Mouse (Mus musculus) midbrain, embryonic 10.5 days (tissue): ENCODE data around the gene Timd2. TPM values are rescaled to one million over a fixed set of nuclear protein-coding genes. Genes with fewer than 3 reads are reported as not detected.
"Not testable (repeated sequence)": the region's sequence is repeated elsewhere in the genome, so short reads cannot be mapped to it uniquely, and the experiment has no call there.

Experiments
- DNase-seq: peaks from one replicate; pipeline ENCODE4 v3.0.0-alpha.2; 2017; ENCODE audit warnings: low spot score
- H3K27ac ChIP-seq: fragments of 300-500 bp; sonication (generic); replicated peaks from 2 replicates; pipeline ENCODE4 v1.5.1; 2016; ENCODE audit warnings: mild to moderate bottlenecking
- H3K27me3 ChIP-seq: fragments of 300-500 bp; sonication (generic); 2 replicates; pipeline ENCODE4 v1.6.1; 2016; ENCODE audit warnings: low read depth, mild to moderate bottlenecking; ENCODE audit not compliant: poor library complexity, severe bottlenecking
- H3K36me3 ChIP-seq: fragments of 300-500 bp; sonication (generic); 2 replicates; pipeline ENCODE4 v1.6.1; 2016; ENCODE audit warnings: mild to moderate bottlenecking, moderate library complexity
- H3K4me1 ChIP-seq: fragments of 300-500 bp; sonication (generic); 2 replicates; pipeline ENCODE4 v1.6.1; 2016
- H3K4me3 ChIP-seq: fragments of 300-500 bp; sonication (generic); 2 replicates; pipeline ENCODE4 v1.5.1; 2016; ENCODE audit warnings: mild to moderate bottlenecking, moderate library complexity
- H3K9me3 ChIP-seq: fragments of 300-500 bp; sonication (generic); replicated peaks from 2 replicates; pipeline ENCODE4 v1.6.1; 2016; ENCODE audit warnings: mild to moderate bottlenecking
- WGBS: fragments of 180-500 bp; shearing (Covaris S2); methylation state at CpG from one replicate; pipeline ENCODE4 v1.1.7; 2016; 5-methylcytosine and 5-hydroxymethylcytosine counted together
- polyA plus RNA-seq: library from polyadenylated mRNA; unstranded; fragments of >200 nt; fragmentation: Nextera tagmentation; extraction: Ambion mirVana; gene quantifications from 2 replicates; pipeline ENCODE4 v1.2.1, GENCODE M21; 2016

The Timd2 gene
- polyA plus RNA-seq, 1 experiment from 2014 or later, result 0.17 TPM

DNA sequence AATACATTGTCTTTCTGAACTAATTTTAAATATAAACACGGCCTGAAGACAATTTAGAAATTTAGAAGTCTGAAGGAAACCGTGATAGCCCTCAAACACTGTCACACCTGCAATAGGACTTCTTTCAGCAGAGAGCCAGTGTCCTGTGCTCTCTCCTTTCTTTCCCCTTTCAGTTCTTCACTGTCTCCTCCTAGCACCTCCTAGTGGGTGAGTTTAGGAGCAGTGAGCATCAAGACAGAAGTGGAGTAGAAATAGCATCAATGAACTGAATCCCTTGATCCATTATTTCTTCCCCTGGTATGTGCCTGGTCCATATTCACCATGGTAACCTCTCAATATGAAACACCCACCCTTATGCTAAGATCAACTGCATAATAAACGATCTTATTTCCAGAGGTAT is 70.3 kb downstream of the Timd2 start:
- H3K27ac ChIP-seq, result no peak overlapping the region
- 81% methylated on average over 3 of the region's 3 CpGs for whole genome bisulfite sequencing
- no peaks in the 10 kb centered on the region for H3K9me3 ChIP-seq
- no peak overlapping the region for H3K4me3 ChIP-seq
- H3K4me1 ChIP-seq, result no peaks in the 10 kb centered on the region
- H3K36me3 ChIP-seq, result no peaks in the 10 kb centered on the region
- DNase-seq, result no peak
- no peaks in the 10 kb centered on the region for H3K27me3 ChIP-seq

DNA sequence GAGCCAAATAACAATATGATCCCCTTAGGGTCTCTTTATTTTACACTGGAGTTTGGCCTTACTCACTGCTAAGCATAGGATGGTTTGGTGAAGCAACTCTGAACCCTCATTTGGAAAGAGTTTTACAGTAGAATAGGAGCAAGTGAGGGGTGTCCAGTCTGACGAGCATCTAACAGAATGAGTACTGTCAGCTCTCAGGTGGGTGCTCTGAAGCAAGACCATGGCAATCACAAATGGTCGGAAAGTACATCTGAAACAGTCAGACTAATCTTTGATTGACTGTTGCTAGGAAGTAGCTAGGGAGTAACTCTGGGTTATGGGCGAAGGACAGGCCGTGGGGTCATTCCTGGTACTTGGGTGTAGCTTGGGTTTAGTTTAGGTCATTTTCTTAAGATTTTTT is 71.3 kb downstream of the Timd2 start:
- H3K27ac ChIP-seq, H3K4me1 ChIP-seq, H3K4me3 ChIP-seq, DNase-seq, H3K36me3 ChIP-seq, H3K9me3 ChIP-seq, H3K27me3 ChIP-seq: not testable (repeated sequence)
- 82% methylated on average over 4 of the region's 4 CpGs for WGBS

DNA sequence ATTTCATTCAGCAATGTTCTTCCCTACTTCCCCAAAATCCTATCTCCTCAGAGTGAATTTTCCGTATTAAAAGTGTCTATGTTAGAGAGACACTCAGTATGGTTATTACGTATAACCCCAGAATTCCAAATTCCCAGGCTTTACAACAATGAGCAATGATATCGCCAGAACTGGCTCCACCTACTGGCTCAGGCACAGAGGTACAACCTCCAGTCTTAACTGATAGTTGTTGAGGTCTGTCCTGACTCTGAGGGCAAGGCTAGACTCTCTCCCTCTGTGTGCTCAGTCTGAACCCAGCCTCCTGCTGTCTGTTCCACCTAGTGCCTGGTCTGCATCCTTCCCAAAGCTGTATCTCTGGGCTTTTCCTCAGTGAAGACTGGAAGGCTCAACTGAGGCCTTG is 75.2 kb downstream of the Timd2 start:
- 36% methylated on average over 3 of the region's 3 CpGs for WGBS
- peak; percentile 14 for DNase-seq

DNA sequence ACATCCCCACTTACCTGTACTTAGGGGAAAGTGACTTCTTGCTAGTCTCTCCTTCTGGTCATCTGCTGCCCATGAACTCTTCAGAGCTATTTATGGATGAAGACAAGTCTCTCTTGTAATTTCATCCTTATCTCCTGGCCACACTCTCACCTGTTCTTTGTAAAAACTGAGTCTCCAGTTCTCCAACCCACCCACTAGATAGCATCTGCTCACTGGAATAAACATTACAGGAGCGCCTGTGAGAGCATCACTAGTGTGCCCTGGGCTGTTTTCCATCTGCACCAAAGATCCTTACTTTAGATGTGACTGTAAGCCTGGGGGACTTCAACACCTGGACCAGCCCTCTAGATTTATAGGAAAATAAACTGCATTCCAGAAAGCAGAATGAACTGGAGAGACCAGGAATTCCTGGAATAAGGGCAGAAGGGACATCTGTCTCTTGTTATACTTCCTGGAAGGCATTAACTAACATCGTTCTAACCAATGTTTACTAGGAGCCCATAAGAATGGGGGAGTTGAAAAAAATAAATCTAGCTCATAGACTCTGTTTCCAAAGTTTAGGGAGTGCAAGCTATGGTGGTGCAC is 77.6 kb downstream of the Timd2 start, which contains the start of gene Dppa1:
Gene Dppa1, minus strand, starts transcription at position 51 of the 585 bp plus-strand sequence.
- no peak for DNase-seq
- no peaks in the 10 kb centered on the region; the same call in 1 of the 2 replicates for H3K4me1 ChIP-seq
- H3K27ac ChIP-seq, result no peak within 1 kb of the TSS
- H3K9me3 ChIP-seq, result no peaks in the 10 kb centered on the region
- WGBS, result 69% methylated on average over 2 of the region's 2 CpGs
- no peak within 1 kb of the TSS for H3K4me3 ChIP-seq
- H3K27me3 ChIP-seq, result no peaks in the 10 kb centered on the region
- no peaks in the 10 kb centered on the region for H3K36me3 ChIP-seq

More for the DNA sequence above, 75.2 kb downstream of the Timd2 start:
- no peaks in the 10 kb centered on the region for H3K27me3 ChIP-seq
- no peaks in the 10 kb centered on the region for H3K9me3 ChIP-seq
- H3K4me3 ChIP-seq, result no peak overlapping the region
- H3K4me1 ChIP-seq, result no peaks in the 10 kb centered on the region; the same call in 1 of the 2 replicates
- no peak overlapping the region for H3K27ac ChIP-seq
- H3K36me3 ChIP-seq, result no peaks in the 10 kb centered on the region

DNA sequence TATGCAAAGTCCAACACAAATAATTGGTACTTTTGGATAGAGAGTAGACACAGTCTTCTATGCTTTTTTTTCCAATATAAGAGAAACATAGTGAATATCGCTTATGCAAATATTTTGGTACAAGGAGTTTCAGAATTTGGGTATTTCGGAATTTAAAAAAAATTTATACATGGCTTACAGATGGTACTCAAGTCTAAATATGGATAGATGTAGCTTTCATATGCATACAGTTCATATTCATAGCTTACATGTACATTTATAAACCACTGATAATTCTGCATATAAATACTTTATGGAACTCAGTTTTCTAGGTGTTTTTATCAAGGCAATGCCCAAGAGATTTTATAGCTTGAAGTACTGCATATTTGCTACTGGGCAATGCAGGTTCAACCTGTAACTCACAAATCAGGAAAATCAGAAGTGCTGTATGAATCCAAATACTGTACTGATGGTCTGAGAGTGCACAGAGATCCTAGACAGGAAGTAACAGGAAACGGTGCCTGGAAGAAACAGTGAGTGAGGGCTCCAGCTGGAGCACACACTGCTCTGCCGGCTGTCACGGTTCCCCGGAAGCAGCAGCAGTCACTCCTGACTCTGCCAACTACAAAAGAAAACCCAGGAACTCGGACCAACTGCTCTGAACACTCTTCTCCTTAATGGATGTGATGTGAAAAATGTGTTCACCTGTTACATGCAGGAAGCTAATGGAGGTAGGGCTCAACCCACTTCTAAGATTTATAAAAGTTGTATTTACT is 86.3 kb downstream of the Timd2 start:
- 74% methylated on average over 7 of the region's 7 CpGs for WGBS

DNA sequence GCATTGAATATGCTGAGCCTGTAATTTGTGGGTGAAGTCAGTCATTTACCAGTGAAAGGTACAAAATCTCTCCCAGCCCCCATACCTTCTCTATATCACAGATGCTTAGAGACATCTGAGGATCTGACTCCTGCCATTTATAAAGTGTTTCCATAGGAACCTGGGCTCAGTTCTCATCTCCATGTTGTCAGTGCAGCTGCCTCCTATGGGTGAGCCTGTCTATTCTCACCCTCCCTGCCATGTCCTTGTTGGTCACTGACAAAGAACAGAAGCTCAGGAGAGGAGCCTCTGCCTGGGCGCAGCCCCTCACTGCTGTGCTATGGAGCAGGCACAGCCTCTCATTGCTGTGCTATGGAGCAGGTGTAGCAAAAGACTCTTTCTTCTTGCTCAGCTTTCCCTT is 86.9 kb downstream of the Timd2 start:
- Histone ChIP-seq H3K4me1 (no peaks in the 10 kb centered on the region), H3K4me3 (no peak overlapping the region), H3K36me3 (no peaks in the 10 kb centered on the region), H3K27ac (no peak overlapping the region), H3K9me3 (no peaks in the 10 kb centered on the region), H3K27me3 (no peaks in the 10 kb centered on the region)
- DNase-seq, result no peak
- 96% methylated on average over 1 of the region's 1 CpGs for WGBS

More for the DNA sequence above, 86.3 kb downstream of the Timd2 start:
- Histone ChIP-seq H3K9me3 (no peaks in the 10 kb centered on the region), H3K27me3 (no peaks in the 10 kb centered on the region), H3K4me3 (no peak overlapping the region), H3K4me1 (no peaks in the 10 kb centered on the region), H3K36me3 (no peaks in the 10 kb centered on the region), H3K27ac (no peak overlapping the region)
- no peak for DNase-seq

Other genes starting within 250 kb of the Timd2 start
- gene Gm12169, start 182.8 kb downstream of the Timd2 start, polyA plus RNA-seq, result not detected in 2 replicates
- gene BC053393, start 135.5 kb downstream of the Timd2 start, polyA plus RNA-seq, result not detected in 2 replicates
- gene Dppa1, start 77.8 kb downstream of the Timd2 start, polyA plus RNA-seq, result not detected in 2 replicates
- gene Havcr1, start 28.0 kb upstream of the Timd2 start, polyA plus RNA-seq, result 0.06 TPM in 1 of 2 replicates, not detected in the other
- gene Timd4, start 103.7 kb upstream of the Timd2 start, polyA plus RNA-seq, result 0.17 TPM in 1 of 2 replicates, not detected in the other